Mouse (Mus musculus) embryonic facial prominence, embryonic 15.5 days (tissue): ENCODE data around the gene Mex3b. TPM values are rescaled to one million over a fixed set of nuclear protein-coding genes. Genes with fewer than 3 reads are reported as not detected.

ENCODE experiments used
- ATAC-seq: fragments of 200-750 bp; cut with Nextera tagmentation; 2 replicates; pipeline ENCODE4 v1.8.0; 2017; ENCODE audit warnings: low read depth, moderate TSS enrichment; ENCODE audit not compliant: insufficient number of reproducible peaks, low FRiP score, low TSS enrichment
- H3K27ac ChIP-seq: fragments of 300-500 bp; sonication (generic); replicated peaks from 2 replicates; pipeline ENCODE4 v1.5.1; 2015; ENCODE audit warnings: mild to moderate bottlenecking, inconsistent platforms
- H3K27me3 ChIP-seq: fragments of 300-500 bp; sonication (generic); 2 replicates; pipeline ENCODE4 v1.6.1; 2015; ENCODE audit warnings: inconsistent platforms
- H3K36me3 ChIP-seq: fragments of 300-500 bp; sonication (generic); 2 replicates; pipeline ENCODE4 v1.6.1; 2015; ENCODE audit warnings: mild to moderate bottlenecking, inconsistent platforms
- H3K4me1 ChIP-seq: fragments of 300-500 bp; sonication (generic); 2 replicates; pipeline ENCODE4 v1.6.1; 2015; ENCODE audit warnings: inconsistent platforms
- H3K4me2 ChIP-seq: fragments of 300-500 bp; sonication (generic); replicated peaks from 2 replicates; pipeline ENCODE4 v1.6.1; 2015; ENCODE audit warnings: mild to moderate bottlenecking, inconsistent platforms
- H3K4me3 ChIP-seq: fragments of 300-500 bp; sonication (generic); replicated peaks from 2 replicates; pipeline ENCODE4 v1.5.1; 2015; ENCODE audit warnings: mild to moderate bottlenecking, inconsistent platforms
- H3K9ac ChIP-seq: fragments of 300-500 bp; sonication (generic); 2 replicates; pipeline ENCODE4 v1.6.1; 2015; ENCODE audit warnings: inconsistent platforms
- H3K9me3 ChIP-seq: fragments of 300-500 bp; sonication (generic); replicated peaks from 2 replicates; pipeline ENCODE4 v1.6.1; 2016; ENCODE audit warnings: inconsistent platforms
- WGBS: fragments of 180-500 bp; shearing (Covaris S2); methylation state at CpG from one replicate; pipeline ENCODE4 v1.1.7; 2015; 5-methylcytosine and 5-hydroxymethylcytosine counted together
- polyA plus RNA-seq: library from polyadenylated mRNA; unstranded; fragments of >200 nt; fragmentation: Nextera tagmentation; extraction: Ambion mirVana; gene quantifications from 2 replicates; pipeline ENCODE4 v1.2.1, GENCODE M21; 2015

The Mex3b gene
- polyA plus RNA-seq, 1 experiment from 2014 or later, result 17.2 TPM

GRCm38 (mm10) chr7:82868309-82869230, 1.4 kb downstream of the Mex3b start:
- no peaks in the 10 kb centered on the region for H3K9me3 ChIP-seq
- H3K4me2 ChIP-seq, result peak overlapping the region; percentile 94
- no peak for ATAC-seq
- H3K27ac ChIP-seq, result peak overlapping the region; percentile 99
- peak overlapping the region; percentile 99 for H3K9ac ChIP-seq
- under 1% methylated on average over 56 of the region's 56 CpGs for WGBS
- peak overlapping the region; percentile 82 for H3K4me3 ChIP-seq
- no peaks in the 10 kb centered on the region for H3K27me3 ChIP-seq
- peaks cover 32% of the 10 kb centered on the region for H3K4me1 ChIP-seq
- H3K36me3 ChIP-seq, result 0 out of 2 replicates have a peak, but pooled peaks cover 7% of the 10 kb centered on the region

GRCm38 (mm10) chr7:82869231-82870147, 2.4 kb downstream of the Mex3b start:
- no peak for ATAC-seq
- peaks cover 30% of the 10 kb centered on the region for H3K4me1 ChIP-seq
- 0 out of 2 replicates have a peak, but pooled peaks cover 7% of the 10 kb centered on the region for H3K36me3 ChIP-seq
- H3K27me3 ChIP-seq, result no peaks in the 10 kb centered on the region
- no peaks in the 10 kb centered on the region for H3K9me3 ChIP-seq
- H3K4me2 ChIP-seq, result peak overlapping the region; percentile 94
- H3K4me3 ChIP-seq, result peak overlapping the region; percentile 82
- 2% methylated on average over 56 of the region's 56 CpGs for WGBS
- H3K27ac ChIP-seq, result peak overlapping the region; percentile 99
- H3K9ac ChIP-seq, result peak overlapping the region; percentile 99

GRCm38 (mm10) chr7:82870148-82870513, 3.0 kb downstream of the Mex3b start:
- Histone ChIP-seq H3K27ac (peak overlapping the region; percentile 99), H3K27me3 (no peaks in the 10 kb centered on the region), H3K36me3 (0 out of 2 replicates have a peak, but pooled peaks cover 7% of the 10 kb centered on the region), H3K9me3 (no peaks in the 10 kb centered on the region), H3K4me2 (peak overlapping the region; percentile 94), H3K9ac (peak overlapping the region; percentile 99; the same call in 1 of the 2 replicates), H3K4me1 (peaks cover 23% of the 10 kb centered on the region), H3K4me3 (peak overlapping the region; percentile 82)
- 15% methylated on average over 18 of the region's 18 CpGs for WGBS
- no peak for ATAC-seq

GRCm38 (mm10) chr7:82876551-82876950, 9.4 kb downstream of the Mex3b start:
- H3K4me3 ChIP-seq, result no peak overlapping the region
- 81% methylated on average over 5 of the region's 5 CpGs for WGBS
- no peak for ATAC-seq
- no peak overlapping the region for H3K4me2 ChIP-seq
- no peaks in the 10 kb centered on the region for H3K9me3 ChIP-seq
- H3K27me3 ChIP-seq, result no peaks in the 10 kb centered on the region
- H3K9ac ChIP-seq, result no peak overlapping the region
- H3K4me1 ChIP-seq, result peaks cover 5% of the 10 kb centered on the region; the same call in 1 of the 2 replicates
- no peaks in the 10 kb centered on the region for H3K36me3 ChIP-seq
- no peak overlapping the region for H3K27ac ChIP-seq

GRCm38 (mm10) chr7:82880016-82880415, 12.9 kb downstream of the Mex3b start:
- Histone ChIP-seq H3K9ac (no peak overlapping the region), H3K9me3 (no peaks in the 10 kb centered on the region), H3K36me3 (no peaks in the 10 kb centered on the region), H3K4me3 (no peak overlapping the region), H3K4me1 (no peaks in the 10 kb centered on the region), H3K27me3 (no peaks in the 10 kb centered on the region), H3K27ac (no peak overlapping the region), H3K4me2 (no peak overlapping the region)
- no peak for ATAC-seq
- WGBS, result 91% methylated on average over 5 of the region's 5 CpGs

- 88% methylated on average over 5 of the region's 5 CpGs for WGBS
- ATAC-seq, result no peak
- H3K4me2 ChIP-seq, result no peak overlapping the region
- no peak overlapping the region for H3K9ac ChIP-seq
- H3K27me3 ChIP-seq, result no peaks in the 10 kb centered on the region
- no peak overlapping the region for H3K27ac ChIP-seq
- no peaks in the 10 kb centered on the region for H3K36me3 ChIP-seq
- no peak overlapping the region for H3K4me3 ChIP-seq
- H3K4me1 ChIP-seq, result no peaks in the 10 kb centered on the region
- H3K9me3 ChIP-seq, result no peaks in the 10 kb centered on the region
These were observed 13.6 kb downstream of the Mex3b start for GRCm38 (mm10) chr7:82880700-82881099.

GRCm38 (mm10) chr7:82890317-82890850, 23.3 kb downstream of the Mex3b start:
- H3K36me3 ChIP-seq, result no peaks in the 10 kb centered on the region
- H3K9ac ChIP-seq, result no peak overlapping the region
- no peaks in the 10 kb centered on the region for H3K27me3 ChIP-seq
- no peak overlapping the region for H3K4me2 ChIP-seq
- H3K4me3 ChIP-seq, result no peak overlapping the region
- H3K9me3 ChIP-seq, result no peaks in the 10 kb centered on the region
- no peak for ATAC-seq
- H3K4me1 ChIP-seq, result 0 out of 2 replicates have a peak, but pooled peaks cover 2% of the 10 kb centered on the region
- no peak overlapping the region for H3K27ac ChIP-seq
- WGBS, result 60% methylated on average over 6 of the region's 6 CpGs

- Histone ChIP-seq H3K27me3 (no peaks in the 10 kb centered on the region), H3K27ac (no peak overlapping the region), H3K36me3 (no peaks in the 10 kb centered on the region), H3K9me3 (no peaks in the 10 kb centered on the region), H3K4me1 (0 out of 2 replicates have a peak, but pooled peaks cover 8% of the 10 kb centered on the region), H3K4me2 (no peak overlapping the region), H3K4me3 (no peak overlapping the region), H3K9ac (no peak overlapping the region)
- no peak for ATAC-seq
- WGBS, result 30% methylated on average over 1 of the region's 1 CpGs
These were observed 23.9 kb downstream of the Mex3b start for GRCm38 (mm10) chr7:82890875-82891515.

- Histone ChIP-seq H3K27ac (no peak overlapping the region), H3K4me1 (0 out of 2 replicates have a peak, but pooled peaks cover 9% of the 10 kb centered on the region), H3K9me3 (no peaks in the 10 kb centered on the region), H3K9ac (no peak overlapping the region), H3K27me3 (no peaks in the 10 kb centered on the region), H3K36me3 (no peaks in the 10 kb centered on the region), H3K4me3 (no peak overlapping the region), H3K4me2 (no peak overlapping the region)
- WGBS, result 44% methylated on average over 1 of the region's 1 CpGs
- no peak for ATAC-seq
These were observed 27.2 kb downstream of the Mex3b start for GRCm38 (mm10) chr7:82894366-82894765.

- no peak for ATAC-seq
- H3K9ac ChIP-seq, result no peak overlapping the region
- no peaks in the 10 kb centered on the region for H3K36me3 ChIP-seq
- no peak overlapping the region for H3K4me2 ChIP-seq
- no peaks in the 10 kb centered on the region for H3K9me3 ChIP-seq
- H3K4me1 ChIP-seq, result 0 out of 2 replicates have a peak, but pooled peaks cover 9% of the 10 kb centered on the region
- no peak overlapping the region for H3K4me3 ChIP-seq
- 0 out of 2 replicates have a peak overlapping the region, but pooled peaks have one; percentile 4 for H3K27ac ChIP-seq
- WGBS, result 44% methylated on average over 2 of the region's 2 CpGs
- H3K27me3 ChIP-seq, result no peaks in the 10 kb centered on the region
These were observed 28.5 kb downstream of the Mex3b start for GRCm38 (mm10) chr7:82895606-82896005.
